Mouse (Mus musculus) adrenal gland, postnatal 0 days (tissue): ENCODE data around the gene Mucl2. TPM values are rescaled to one million over a fixed set of nuclear protein-coding genes. Genes with fewer than 3 reads are reported as not detected.

Experiments
- microRNA-seq: library from miRNA; unstranded; fragments of <30 nt; microRNA quantifications from one replicate; pipeline ENCODE4, GENCODE M21; 2016; ENCODE audit warnings: borderline replicate concordance; ENCODE audit not compliant: insufficient number of aligned reads
- polyA plus RNA-seq: library from polyadenylated mRNA; unstranded; fragments of >200 nt; fragmentation: Nextera tagmentation; extraction: Ambion mirVana; gene quantifications from 2 replicates; pipeline ENCODE4 v1.2.1, GENCODE M21; 2015

The Mucl2 gene
- polyA plus RNA-seq = not detected in 2 replicates

GRCm38 (mm10) chr15:103899212-103899611, at the start of gene Mucl2:
TSS of gene Mucl2 (minus strand) at chr15:103899312.

Small RNAs within 50 kb of the gene (microRNA-seq; reads per million reads assigned to microRNA genes)
- gene Gm22852 = not detected

Other genes starting within 250 kb of the Mucl2 start
- gene Mucl1, start 143.8 kb downstream of the Mucl2 start, polyA plus RNA-seq = not detected in 2 replicates